Mouse (Mus musculus) myocyte (in vitro differentiated cells): ENCODE results near the gene Scube3. TPM values are rescaled to one million over a fixed set of nuclear protein-coding genes. Genes with fewer than 3 reads are reported as not detected.

Experiments used
- H3K27me3 ChIP-seq: one replicate; pipeline ENCODE4 v1.6.1; 2011; ENCODE audit not compliant: control insufficient read depth, insufficient read depth, insufficient read length
- H3K36me3 ChIP-seq: one replicate; pipeline ENCODE4 v1.6.1; 2011; ENCODE audit not compliant: control insufficient read depth, insufficient read depth
- H3K4me2 ChIP-seq: one replicate; pipeline ENCODE4 v1.6.1; 2011; ENCODE audit warnings: low read depth, control low read depth
- H3K4me3 ChIP-seq: one replicate; pipeline ENCODE4 v1.5.1; 2011; ENCODE audit warnings: mild to moderate bottlenecking, control low read depth, moderate library complexity
- H3K79me2 ChIP-seq: one replicate; pipeline ENCODE4 v1.6.1; 2011; ENCODE audit not compliant: control insufficient read depth, insufficient read depth
- H3ac ChIP-seq: one replicate; pipeline ENCODE4 v1.6.1; 2011; ENCODE audit not compliant: control insufficient read depth, insufficient read length
- CEBPB ChIP-seq: IDR thresholded peaks from 2 replicates; pipeline ENCODE4 v1.6.1; 2011; ENCODE audit warnings: mild to moderate bottlenecking, moderate library complexity; ENCODE audit not compliant: poor library complexity, insufficient read depth, severe bottlenecking
- E2F4 ChIP-seq: IDR thresholded peaks from one replicate; pipeline ENCODE4 v1.6.1; 2011; ENCODE audit warnings: mild to moderate bottlenecking, control low read depth, moderate library complexity; ENCODE audit not compliant: insufficient read depth
- MAX ChIP-seq: IDR thresholded peaks from one replicate; pipeline ENCODE4 v1.6.1; 2011; ENCODE audit warnings: low read depth, mild to moderate bottlenecking, control low read depth
- MYOD1 ChIP-seq, 3 experiments: IDR thresholded peaks; one replicate each; pipeline ENCODE4 v1.6.1; 2011; ENCODE audit warnings: control low read depth in 2 of 3, low read depth in 2 of 3, mild to moderate bottlenecking in 2 of 3, moderate library complexity in 1 of 3; ENCODE audit not compliant: insufficient read length in 2 of 3, control insufficient read depth in 1 of 3
- MYOG ChIP-seq, 3 experiments: IDR thresholded peaks; one replicate each; pipeline ENCODE4 v1.6.1; 2011; ENCODE audit warnings: control low read depth in 2 of 3, low read depth in 2 of 3, mild to moderate bottlenecking in 2 of 3; ENCODE audit not compliant: insufficient read length in 2 of 3, control insufficient read depth in 1 of 3, insufficient read depth in 1 of 3
- POLR2A ChIP-seq: IDR thresholded peaks from one replicate; pipeline ENCODE4 v1.6.1; 2011; ENCODE audit warnings: low read depth, mild to moderate bottlenecking, control low read depth, moderate library complexity; ENCODE audit not compliant: insufficient read length
- POLR2AphosphoS2 ChIP-seq: IDR thresholded peaks from one replicate; pipeline ENCODE4 v1.6.1; 2011; ENCODE audit warnings: low read depth, control low read depth; ENCODE audit not compliant: insufficient read length
- REST ChIP-seq: IDR thresholded peaks from one replicate; pipeline ENCODE4 v1.6.1; 2011; ENCODE audit warnings: mild to moderate bottlenecking, control low read depth, moderate library complexity; ENCODE audit not compliant: insufficient read depth, insufficient read length
- SRF ChIP-seq: IDR thresholded peaks from one replicate; pipeline ENCODE4 v1.6.1; 2011; ENCODE audit warnings: low read depth; ENCODE audit not compliant: control insufficient read depth, insufficient read length
- TCF12 ChIP-seq: IDR thresholded peaks from one replicate; pipeline ENCODE4 v1.6.1; 2011; ENCODE audit warnings: mild to moderate bottlenecking, control low read depth; ENCODE audit not compliant: poor library complexity, insufficient read depth, severe bottlenecking
- TCF3 ChIP-seq: IDR thresholded peaks from one replicate; pipeline ENCODE4 v1.6.1; 2011; ENCODE audit warnings: low read depth, control low read depth; ENCODE audit not compliant: insufficient read length
- USF1 ChIP-seq: IDR thresholded peaks from one replicate; pipeline ENCODE4 v1.6.1; 2011; ENCODE audit warnings: low read depth, mild to moderate bottlenecking, control low read depth, moderate library complexity
- polyA plus RNA-seq: library from polyadenylated mRNA; unstranded; fragments of >200 nt; fragmentation: generic; extraction: Trizol; gene quantifications from one replicate; pipeline ENCODE4 v1.2.1, GENCODE M21; 2012; ENCODE audit warnings: missing spikeins

Scube3 gene
- polyA plus RNA-seq, 1 experiment: 0.02 TPM

- Histone ChIP-seq H3ac (no peak overlapping the region), H3K4me2 (no peak overlapping the region), H3K36me3 (no peaks in the 10 kb centered on the region), H3K79me2 (no peaks in the 10 kb centered on the region), H3K4me3 (no peak overlapping the region), H3K27me3 (peaks cover 88% of the 10 kb centered on the region)
- TF ChIP-seq SRF: no peak
- no peak for TF ChIP-seq POLR2A
- no peak for TF ChIP-seq USF1
- TF ChIP-seq CEBPB: no peak
- TF ChIP-seq TCF12: no peak
- no peak for TF ChIP-seq MYOD1 (IDR thresholded peaks at IDR 0.05; ENCODE audit: control insufficient read depth in 1 of 3, insufficient read length in 2 of 3, low read depth in 2 of 3)
- TF ChIP-seq POLR2AphosphoS2: no peak
- no peak for TF ChIP-seq MAX
- TF ChIP-seq MYOG (IDR thresholded peaks at IDR 0.05; ENCODE audit: control insufficient read depth in 1 of 3, insufficient read depth in 1 of 3, insufficient read length in 2 of 3, low read depth in 2 of 3): no peak
- no peak for TF ChIP-seq REST
- TF ChIP-seq E2F4: no peak
Observed at GRCm38 (mm10) chr17:28138013-28138412, 3.9 kb upstream of the Scube3 start.

DNA sequence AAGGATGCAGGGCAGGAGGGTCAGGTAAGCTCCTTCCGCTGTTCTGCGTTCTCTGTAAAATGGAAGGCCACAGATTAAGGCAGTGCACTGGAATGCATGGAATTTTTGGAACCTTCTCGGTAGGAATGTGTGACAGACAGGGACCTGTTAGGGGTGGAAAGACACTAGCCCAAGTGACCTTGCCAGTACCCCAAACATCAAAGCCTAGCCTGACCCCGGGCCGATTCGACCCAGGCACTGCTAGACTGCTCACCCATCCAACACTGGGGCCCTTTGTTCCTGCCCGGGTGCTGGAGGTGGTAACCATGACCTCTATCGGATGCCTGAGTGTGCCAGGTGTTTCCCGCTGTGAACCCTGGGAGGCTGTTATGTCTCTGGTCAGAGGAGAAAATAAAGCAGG lies 3.3 kb upstream of the Scube3 start:
- Histone ChIP-seq H3K79me2 (no peaks in the 10 kb centered on the region), H3K27me3 (peaks cover 90% of the 10 kb centered on the region), H3K36me3 (no peaks in the 10 kb centered on the region), H3ac (no peak overlapping the region), H3K4me2 (no peak overlapping the region), H3K4me3 (no peak overlapping the region)
- TF ChIP-seq CEBPB: no peak
- TF ChIP-seq POLR2AphosphoS2: no peak
- no peak for TF ChIP-seq REST
- no peak for TF ChIP-seq TCF3
- TF ChIP-seq POLR2A: no peak
- no peak for TF ChIP-seq SRF
- no peak for TF ChIP-seq MAX
- no peak for TF ChIP-seq MYOG (IDR thresholded peaks at IDR 0.05; ENCODE audit: control insufficient read depth in 1 of 3, insufficient read depth in 1 of 3, insufficient read length in 2 of 3, low read depth in 2 of 3)
- no peak for TF ChIP-seq MYOD1 (IDR thresholded peaks at IDR 0.05; ENCODE audit: control insufficient read depth in 1 of 3, insufficient read length in 2 of 3, low read depth in 2 of 3)
- no peak for TF ChIP-seq USF1
- no peak for TF ChIP-seq TCF12
- TF ChIP-seq E2F4: no peak

DNA sequence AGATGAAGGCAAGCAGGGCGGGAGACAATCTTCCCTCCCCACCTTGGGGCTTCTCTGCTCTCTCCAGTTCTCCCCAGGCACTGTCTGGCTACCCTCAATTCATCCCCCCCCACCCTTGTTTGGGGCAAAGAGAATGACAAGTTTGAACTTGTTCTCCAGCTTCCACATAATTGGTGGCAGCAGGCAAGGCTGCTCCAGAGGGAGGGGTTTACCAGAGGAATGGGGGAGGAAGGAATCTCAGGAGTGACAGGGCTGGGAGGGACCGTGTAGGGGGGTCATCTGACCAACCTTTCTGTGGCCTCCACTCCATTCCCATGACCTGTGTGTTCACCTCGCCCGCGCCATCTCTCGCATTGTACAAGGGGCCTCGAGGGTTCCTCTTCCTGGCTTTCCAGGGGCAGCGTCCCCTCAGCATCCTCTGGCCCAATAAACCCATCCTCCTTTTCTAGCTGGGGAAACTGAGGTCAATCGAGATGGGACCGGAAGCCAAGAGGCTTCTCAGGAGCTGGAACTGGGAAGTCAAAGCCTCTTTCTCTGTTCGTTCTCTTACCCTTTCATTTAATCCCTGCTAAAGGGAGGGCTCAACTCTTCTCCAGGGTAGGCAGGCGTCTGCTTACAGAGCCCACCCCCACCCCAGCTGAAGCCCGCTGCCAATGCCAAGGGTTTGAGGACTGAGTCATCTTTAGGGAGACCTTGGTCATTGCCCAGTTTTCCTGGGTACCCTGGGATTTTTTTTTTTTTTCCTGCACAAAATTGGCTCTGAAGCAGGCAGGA lies 1.3 kb upstream of the Scube3 start:
- no peak overlapping the region for H3K4me2 ChIP-seq
- H3K4me3 ChIP-seq: no peak overlapping the region
- H3K79me2 ChIP-seq: no peaks in the 10 kb centered on the region
- H3K36me3 ChIP-seq: no peaks in the 10 kb centered on the region
- peaks cover 92% of the 10 kb centered on the region for H3K27me3 ChIP-seq
- no peak for TF ChIP-seq POLR2A
- TF ChIP-seq MAX: no peak
- TF ChIP-seq MYOD1 (IDR thresholded peaks at IDR 0.05; ENCODE audit: control insufficient read depth in 1 of 3, insufficient read length in 2 of 3, low read depth in 2 of 3): no peak
- TF ChIP-seq CEBPB: no peak
- no peak for TF ChIP-seq TCF3
- TF ChIP-seq MYOG (IDR thresholded peaks at IDR 0.05; ENCODE audit: control insufficient read depth in 1 of 3, insufficient read depth in 1 of 3, insufficient read length in 2 of 3, low read depth in 2 of 3): no peak
- TF ChIP-seq SRF: no peak
- no peak for TF ChIP-seq E2F4
- TF ChIP-seq POLR2AphosphoS2: no peak
- no peak for TF ChIP-seq TCF12
- TF ChIP-seq USF1: no peak
- TF ChIP-seq REST: no peak
- no peak overlapping the region for H3ac ChIP-seq

- Histone ChIP-seq H3K27me3 (peaks cover 94% of the 10 kb centered on the region), H3K36me3 (no peaks in the 10 kb centered on the region), H3ac (no peak overlapping the region), H3K79me2 (no peaks in the 10 kb centered on the region), H3K4me2 (no peak overlapping the region), H3K4me3 (no peak overlapping the region)
- no peak for TF ChIP-seq MYOD1 (IDR thresholded peaks at IDR 0.05; ENCODE audit: control insufficient read depth in 1 of 3, insufficient read length in 2 of 3, low read depth in 2 of 3)
- TF ChIP-seq REST: no peak
- no peak for TF ChIP-seq E2F4
- TF ChIP-seq TCF3: no peak
- no peak for TF ChIP-seq USF1
- no peak for TF ChIP-seq CEBPB
- no peak for TF ChIP-seq TCF12
- TF ChIP-seq POLR2AphosphoS2: no peak
- TF ChIP-seq SRF: no peak
- TF ChIP-seq MAX: no peak
- TF ChIP-seq POLR2A: no peak
- TF ChIP-seq MYOG (IDR thresholded peaks at IDR 0.05; ENCODE audit: control insufficient read depth in 1 of 3, insufficient read depth in 1 of 3, insufficient read length in 2 of 3, low read depth in 2 of 3): no peak
Observed at GRCm38 (mm10) chr17:28141205-28141650, 713 bp upstream of the Scube3 start.
